Mouse (Mus musculus): ENCODE data around the gene Cdk6.
"Not testable (repeated sequence)": the region's sequence is repeated elsewhere in the genome, so short reads cannot be mapped to it uniquely, and the experiment has no call there.

The Cdk6 gene

DNA sequence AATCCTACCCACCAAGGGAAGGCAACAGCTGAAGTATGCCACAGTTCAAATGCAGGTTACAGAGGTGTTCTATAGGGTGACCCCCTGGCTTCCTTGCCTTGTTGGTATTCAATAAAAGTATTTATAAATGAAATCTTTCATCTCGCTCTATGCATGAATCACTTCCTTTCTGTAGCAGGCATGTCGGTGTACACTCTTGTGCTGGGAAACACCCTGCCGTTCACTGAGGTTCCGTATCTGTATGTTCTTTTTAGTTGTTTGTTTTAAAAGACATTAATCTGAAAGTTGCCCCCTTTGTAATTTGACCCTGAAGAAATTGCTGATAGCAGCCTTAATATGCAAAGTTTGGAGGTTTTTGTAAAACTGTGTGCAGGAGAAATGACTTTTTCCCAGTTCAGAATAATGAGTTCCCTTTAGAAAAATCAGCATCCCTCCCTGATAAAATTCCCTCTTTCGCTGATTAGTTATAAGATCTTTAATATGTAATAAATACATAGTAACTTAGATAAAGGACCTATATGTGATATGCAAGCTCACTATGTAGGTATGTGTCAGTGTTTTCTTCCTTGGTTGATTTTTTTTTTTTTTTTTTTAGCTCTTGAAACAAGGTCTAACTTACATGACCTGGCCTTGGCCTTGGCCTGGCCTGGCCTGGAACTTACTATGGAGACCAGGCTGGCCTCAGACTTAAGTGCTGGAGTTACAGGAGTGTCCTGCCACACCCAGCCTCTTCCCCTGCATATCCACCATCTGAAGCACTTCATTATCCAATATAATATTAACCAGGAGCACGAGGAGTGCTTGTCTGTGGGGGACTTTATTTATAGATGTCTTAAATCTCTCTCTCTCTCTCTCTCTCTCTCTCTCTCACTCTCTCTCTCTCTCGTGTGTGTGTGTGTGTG is 167.4 kb downstream of the Cdk6 start:
- in situ Hi-C loops (cut with MboI, MseI): no loop called here

DNA sequence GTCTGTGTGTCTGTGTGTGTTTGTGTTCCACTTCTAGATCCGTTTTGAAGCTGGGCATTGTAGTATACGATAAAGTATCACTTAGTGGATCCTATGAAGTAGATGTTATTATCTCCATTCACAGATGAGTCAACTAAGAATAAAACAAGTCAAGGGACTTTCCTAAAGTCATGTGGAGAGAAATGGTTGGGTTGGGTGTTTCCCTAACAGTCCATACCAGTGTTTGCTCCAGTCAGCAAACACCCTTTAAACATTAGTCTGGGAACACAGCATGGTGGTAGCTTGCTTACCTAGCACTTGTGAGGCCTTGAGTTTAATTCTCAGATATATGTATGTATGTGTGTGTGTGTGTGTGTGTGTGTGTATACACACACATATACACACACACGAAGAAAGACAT is 168.2 kb downstream of the Cdk6 start:
- in situ Hi-C loops (cut with MboI, MseI): no loop called here

DNA sequence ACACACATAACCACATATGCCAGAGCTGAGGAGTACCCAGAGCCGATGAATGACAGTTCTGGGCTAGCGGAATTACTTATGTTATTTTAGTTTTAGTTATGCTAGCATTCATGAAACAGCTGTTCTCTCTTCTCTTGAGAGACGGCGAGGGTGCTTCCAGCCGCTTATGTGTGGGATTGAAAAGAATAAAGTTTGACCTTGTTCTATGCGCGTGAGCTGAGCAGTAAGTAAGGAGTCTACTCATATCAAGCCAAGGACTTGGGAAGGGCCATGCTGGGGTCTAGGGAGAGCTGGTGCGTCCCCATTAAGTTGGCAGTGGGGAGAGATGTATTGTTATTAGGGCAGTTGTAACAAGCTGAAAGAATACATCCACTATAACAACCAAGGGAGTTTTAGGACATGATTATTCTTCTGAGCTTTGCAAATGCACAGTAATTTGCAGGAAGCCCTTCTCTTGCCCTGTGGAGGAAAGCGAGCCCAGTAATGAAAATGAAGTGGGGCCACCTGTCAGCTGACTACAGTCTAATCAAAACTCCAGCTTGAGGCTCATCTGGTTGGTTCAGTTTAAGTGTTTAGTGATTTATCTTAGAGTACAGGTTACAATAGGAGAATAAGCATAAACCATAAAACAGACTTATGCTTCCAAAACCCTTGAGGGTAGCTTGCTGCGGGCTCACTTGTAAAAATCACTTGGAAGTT is 170.0 kb downstream of the Cdk6 start:
- in situ Hi-C loops (cut with MboI, MseI): no loop called here

DNA sequence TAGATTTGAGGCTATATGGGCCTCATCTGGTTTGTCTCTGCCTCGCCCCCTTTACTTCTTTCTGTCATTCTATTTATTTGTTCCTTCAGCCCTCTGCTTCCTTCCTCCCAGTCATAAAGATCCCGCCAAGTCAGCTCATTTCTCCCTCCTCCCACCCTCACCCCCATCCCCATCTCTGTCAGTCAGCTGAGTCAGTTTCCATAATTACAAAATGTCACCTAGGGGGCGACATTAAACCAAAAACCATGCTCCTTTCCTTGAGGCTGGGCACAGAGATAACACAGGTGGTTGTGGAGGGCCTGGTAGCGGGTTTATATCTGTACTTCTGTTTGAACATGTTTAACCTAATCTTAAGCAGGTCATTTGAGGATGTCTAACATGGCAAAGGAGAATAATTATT is 171.3 kb downstream of the Cdk6 start:
- in situ Hi-C loops (cut with MboI, MseI): no loop called here

DNA sequence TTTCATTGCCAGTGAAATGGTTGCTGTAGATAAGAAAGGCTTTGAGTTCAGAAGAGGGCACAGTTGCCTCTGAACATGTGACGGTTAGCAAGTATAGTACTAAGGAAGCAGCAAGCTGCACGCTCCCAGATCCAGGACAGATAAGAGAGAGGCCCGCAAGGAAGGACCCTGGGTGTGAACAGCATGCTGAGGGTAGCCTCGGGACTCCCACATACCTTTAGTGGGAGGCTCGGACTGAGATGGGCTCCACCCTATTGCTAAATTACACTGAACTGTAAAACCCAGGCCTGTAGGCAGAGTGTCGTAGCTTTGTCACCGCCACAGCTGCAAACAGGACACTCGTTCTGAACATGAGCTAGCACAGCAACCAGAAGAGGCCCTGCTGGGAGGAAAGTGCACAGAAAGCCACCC is 173.6 kb downstream of the Cdk6 start:
- in situ Hi-C loops (cut with MboI, MseI): no loop called here

DNA sequence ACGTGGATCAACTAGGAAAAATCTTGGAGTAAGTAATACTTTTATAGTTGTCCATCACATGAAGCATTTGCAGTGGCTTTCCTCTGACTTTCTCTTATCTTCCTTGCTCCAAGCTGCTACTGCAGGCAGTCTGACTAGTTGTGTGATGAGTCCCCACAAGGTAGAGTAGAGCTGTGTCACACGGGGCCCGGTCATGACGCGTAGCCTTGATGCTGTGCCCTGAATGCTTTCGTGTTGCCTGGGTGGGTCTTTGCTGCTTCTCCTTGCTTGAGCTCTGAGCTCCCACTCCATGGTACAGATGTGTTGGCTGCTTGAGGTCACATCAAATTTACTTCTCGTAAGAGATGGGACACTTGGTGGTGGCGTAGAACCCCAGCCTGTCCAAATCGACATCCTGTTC is 174.2 kb downstream of the Cdk6 start:
- in situ Hi-C loops (cut with MboI, MseI): no loop called here

DNA sequence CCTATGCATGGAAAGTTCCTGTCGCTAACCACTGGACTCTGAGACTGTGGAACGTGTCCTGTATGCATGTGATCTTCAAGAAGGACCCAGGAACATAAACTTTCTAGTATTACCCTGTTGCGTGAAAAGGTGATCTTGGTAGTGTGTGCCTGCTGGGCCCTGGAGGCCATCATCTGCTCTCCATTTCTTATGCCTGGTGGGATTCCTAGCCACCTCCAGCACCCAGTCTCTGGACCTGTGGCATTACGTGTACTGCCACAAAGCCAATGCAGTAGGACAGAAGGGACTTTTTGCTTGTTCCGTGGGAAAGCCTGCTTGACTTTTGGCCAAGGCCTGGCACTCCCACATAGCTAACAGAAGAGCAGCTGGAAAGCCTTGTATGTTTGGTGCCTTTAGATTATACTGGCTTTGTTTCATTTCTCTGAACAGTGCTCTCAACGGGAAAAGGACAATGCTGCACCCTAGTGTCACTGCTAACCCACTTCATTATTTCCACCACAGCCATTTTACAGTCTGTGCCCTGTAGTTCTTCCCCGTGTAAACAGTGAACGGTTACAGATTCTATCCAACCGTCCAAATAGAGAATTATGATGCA is 175.3 kb downstream of the Cdk6 start:
- in situ Hi-C loops (cut with MboI, MseI): no loop called here

DNA sequence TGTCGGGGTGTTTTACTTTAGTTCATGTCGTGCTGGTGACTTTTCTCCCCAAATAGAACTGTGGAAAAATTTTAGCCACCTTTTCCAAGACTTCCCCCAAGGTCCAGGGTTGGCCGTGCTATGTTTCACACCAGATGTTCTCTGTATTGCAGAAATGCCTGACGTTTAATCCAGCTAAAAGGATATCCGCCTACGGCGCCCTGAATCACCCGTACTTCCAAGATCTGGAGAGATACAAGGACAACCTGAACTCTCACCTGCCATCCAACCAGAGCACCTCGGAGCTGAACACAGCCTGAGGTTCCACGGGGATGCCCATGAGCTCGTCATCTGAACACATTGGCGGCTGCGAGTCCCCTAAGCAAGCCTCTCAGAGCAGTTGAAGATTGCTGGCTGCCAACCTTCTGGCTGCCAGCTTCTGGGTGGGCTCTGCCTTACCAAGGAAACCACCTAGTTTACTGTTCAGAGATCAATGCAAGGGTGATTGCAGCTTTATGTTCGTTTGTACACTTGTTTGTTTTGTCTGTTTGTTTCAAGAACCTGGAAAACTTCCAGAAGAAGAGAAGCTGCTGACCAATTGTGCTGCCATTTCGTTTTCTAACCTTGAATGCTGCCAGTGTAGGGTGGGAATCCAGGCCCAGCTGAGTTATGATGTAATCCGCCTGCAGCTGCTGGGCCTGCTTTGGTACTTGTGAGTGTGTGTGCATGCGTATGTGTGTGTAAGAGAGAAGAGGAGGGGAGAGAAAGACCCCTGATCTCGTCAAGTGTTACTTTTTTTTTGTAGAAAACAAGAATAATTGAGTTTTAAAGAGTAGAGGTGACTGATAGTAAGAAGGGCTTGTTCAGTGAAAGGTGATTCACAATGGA is 179.4 kb downstream of the Cdk6 start:
- in situ Hi-C loops (cut with MboI, MseI): no loop called here

DNA sequence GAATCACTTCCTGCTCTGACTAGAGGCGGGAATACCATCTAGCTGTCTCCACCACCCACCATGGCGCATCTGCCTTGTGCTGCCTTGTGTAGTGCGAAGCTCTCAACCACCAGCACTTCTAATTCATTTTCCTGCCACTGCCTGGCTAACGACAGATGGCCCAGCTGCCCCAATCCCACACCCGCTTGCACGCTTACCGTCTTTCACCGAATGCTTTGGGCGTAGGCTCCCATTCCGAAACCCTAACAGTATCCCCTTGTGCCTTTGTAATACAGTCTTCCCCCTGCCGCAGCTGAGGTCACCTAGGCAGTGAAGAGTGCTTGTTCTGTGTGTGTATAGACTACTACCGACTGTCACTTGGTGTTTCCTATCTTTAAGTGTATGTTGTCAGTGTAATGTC is 180.5 kb downstream of the Cdk6 start:
- in situ Hi-C loops (cut with MboI, MseI): no loop called here

DNA sequence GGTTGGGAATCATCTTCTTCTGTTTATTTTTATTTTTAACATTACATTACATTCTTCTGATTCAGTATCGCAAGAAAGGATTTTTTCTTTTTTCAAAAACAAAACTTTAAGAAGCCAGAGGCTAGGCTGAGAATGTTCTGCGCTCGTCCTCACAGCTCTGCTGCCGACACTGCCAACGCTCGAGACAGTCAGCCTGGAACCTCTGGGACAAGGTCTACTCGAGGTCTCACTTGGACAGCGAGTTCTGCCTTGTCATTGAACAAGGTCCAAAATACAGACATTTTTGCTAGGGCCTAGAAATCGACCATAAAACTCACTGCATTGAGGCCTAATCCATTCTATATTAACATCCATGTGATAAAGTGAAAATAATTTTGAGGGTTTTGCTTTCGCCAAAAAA is 181.5 kb downstream of the Cdk6 start:
- in situ Hi-C loops (cut with MboI, MseI): no loop called here

DNA sequence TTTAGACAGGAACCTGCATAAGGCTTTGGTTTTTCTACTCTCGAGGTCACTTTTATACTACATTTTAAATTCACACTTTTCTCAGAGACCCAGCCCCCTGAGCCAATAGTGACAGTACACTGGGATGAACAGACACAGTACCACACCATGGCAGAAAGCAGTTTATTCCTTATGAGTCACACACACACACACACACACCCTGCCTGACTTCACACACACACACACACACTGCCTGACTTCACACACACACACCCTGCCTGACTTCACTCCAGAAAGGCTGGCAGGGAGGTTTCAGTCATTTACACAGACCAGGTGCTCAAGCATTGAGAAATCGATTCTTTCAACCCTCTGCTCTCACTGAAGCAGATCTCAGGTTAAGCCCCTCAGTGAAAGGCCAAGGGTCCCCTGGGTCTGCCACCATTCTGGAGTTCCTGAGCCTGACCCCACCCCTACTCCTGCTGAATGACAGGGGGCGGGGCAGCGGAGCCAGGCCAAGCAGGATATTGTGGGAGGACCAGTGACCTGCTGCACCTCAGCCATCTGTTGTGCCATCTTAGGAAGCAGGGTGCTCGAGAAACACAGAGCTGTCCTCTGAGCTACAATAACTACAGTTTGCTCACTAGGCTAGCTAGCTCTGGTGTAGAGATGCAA is 185.9 kb downstream of the Cdk6 start:
- in situ Hi-C loops (cut with MboI, MseI): no loop called here

DNA sequence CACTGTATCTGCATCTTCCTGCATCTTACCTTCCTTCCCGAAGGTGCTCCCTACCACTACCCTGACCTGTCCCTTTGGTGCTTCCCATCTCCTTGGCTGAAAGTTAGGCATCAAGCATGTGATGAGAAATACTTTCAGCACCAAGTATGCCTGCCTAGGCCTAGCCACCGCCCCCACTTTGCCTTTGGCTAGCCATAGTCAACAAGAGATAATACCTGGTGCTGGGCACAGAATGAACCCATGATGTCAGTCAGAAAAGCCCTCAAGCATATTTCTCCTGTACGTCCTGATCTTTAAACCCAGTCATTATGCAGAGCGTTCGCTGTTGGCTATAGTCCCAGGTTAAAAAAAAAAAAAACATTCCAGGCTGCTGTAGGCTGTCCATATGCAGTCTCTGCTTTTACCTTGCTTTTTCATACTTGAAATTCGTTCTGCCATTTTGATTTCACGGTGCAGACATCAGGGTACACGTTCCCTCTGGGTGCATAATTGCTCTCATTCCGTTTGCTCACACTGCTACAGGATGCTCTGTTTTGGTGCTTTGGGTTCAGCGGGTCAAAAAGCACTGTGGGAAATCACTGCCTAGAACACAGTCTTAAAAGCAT is 188.4 kb downstream of the Cdk6 start:
- in situ Hi-C loops (cut with MboI, MseI): no loop called here

DNA sequence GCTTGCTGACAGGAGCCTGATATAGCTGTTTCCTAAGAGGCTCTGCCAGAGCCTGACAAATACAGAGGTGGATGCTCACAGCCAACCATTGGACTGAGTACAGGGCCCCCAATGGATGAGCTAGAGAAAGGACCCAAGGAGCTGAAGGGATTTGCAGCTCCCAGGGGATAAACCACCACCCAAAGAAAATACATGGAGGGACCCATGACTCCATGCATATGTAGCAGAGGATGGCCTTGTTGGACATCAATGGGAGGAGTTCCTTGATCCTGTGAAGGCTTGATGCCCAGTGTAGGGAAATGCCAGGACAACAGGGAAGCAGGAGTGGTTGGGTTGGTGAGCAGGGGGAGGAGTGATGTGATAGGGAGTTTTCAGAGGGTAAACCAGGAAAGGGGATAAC is 190.8 kb downstream of the Cdk6 start:
- in situ Hi-C loops (cut with MboI, MseI): not testable (repeated sequence)

DNA sequence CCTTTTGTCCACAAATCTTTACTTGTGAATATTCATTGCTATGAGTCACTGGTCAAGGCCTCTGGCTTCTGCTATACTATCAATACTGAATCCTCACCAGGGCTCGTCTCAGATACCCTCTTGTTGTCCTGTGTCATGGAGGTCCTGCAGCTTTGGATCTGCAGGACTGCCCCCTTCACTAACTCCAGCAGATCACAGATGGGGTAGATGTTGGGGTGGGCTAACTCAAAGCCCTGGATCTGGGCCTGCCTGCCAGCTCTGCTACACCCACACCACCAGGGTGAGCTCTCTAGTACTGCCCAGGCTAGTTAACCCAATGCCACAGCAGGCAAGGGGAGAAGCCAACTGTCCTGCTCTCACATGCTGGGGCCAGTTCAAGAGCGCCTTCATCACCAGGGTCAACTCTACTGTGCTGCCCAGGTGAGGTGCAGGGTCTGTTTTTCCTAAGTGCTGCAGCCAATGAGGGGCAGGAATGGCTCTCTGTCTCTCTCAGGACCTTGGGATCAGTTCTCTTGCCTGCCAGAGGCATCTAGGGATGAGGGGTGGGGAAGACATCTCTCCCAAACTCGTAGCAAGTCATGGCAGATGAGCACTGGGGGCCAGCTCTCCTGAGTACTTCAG is 195.4 kb downstream of the Cdk6 start:
- in situ Hi-C loops (cut with MboI, MseI): no loop called here

DNA sequence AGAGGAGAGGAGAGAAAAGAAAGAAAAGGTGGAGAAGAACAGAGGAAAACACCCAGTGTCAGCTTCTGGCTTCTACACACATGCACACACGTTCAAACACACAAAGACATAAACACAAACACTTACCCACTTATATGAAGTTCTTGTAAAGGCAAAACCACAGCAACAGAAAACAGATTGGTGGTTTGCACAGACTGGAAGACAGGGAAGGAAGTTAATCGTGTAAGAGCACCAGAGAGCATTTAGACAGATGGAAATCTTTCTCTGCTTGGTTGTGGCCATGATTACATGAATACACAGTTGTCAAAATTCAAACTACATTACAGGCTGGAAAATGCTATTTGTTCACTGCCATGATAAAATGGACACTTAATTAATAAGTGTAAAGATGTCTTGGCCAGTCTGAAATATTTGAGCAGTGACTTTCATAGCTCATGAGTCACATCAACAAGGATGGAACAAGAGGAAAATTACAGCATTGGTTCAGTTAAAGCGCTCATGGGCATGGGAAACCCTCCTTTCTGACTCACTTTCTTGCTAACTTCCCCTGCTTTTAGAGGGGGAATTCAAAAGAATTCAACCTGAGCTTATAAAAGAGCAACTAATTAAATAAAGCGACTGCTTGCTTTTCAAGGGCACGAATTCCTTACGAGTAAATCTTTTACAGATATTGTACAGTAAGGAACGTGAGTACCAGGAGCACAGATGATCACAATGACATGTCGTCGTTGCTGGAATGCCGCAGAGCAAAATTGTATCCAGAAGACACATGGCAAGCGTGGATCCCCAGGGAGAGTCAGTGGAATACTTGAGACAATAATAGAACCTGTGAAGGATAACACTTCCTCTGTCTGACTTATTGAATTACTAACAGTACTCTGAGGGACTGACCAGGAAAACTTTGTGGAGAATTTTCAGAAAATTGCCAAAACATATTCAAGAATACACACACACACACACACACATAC is 197.5 kb downstream of the Cdk6 start:
- in situ Hi-C loops (cut with MboI, MseI): no loop called here

DNA sequence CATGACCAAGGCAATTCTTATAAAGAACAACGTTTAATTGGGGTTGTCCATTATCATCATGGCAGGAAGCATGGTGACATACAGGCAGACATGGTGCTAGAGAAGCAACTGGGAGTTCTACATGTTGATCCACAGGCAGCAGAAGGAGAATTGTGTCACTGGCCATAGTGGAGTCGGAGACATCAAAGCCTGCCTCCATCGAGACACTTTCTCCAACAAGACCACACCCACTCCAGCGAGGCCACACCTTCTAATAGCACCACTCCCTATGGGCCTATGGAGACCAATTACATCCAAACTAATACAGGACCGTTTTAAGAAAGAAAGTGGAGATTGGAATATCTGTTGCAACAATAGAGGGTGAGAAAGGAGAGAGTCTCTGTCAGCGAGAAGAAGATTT is 200.6 kb downstream of the Cdk6 start:
- in situ Hi-C loops (cut with MboI, MseI): no loop called here

DNA sequence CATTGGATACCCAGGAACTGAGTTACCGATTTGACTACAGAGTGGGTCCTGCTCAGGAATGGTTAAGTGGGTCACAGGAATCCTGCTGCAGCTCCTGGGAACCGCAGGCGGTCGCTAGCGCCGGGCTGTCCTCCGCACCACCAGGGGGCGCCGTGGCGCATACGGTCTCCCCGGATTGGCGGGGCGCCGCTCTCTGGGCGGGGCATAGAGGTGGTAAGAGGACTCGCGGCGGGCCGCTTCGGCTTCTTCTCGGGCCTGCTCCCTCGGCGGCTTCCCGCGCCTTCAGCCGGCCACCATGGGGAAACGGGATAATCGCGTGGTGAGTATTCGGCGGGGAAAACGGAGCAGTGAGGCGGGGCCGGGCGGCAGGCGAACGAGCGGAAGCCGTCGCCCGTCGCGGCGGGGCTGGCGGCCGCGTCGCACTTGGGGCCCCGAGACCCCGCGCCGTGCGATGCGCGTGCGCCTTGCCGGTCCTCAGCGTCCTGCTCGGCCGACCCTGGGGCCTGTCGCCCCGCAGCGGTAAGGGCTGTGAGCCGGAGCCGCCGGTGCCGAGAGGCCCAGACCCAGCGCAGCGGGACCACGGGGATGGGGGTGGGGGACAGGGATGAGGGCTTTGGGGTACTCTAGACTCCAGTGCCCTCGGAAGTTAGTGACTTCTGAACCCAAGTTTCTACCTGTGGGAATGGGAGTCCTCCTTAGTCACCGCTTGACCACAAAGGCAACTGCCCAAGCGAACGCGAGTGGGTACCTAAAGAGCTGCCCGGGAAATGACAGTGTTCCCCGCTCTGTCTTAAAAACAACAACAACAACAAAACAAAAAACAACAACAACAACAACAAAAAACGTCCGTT is 202.6 kb downstream of the Cdk6 start, which contains the start of gene Fam133b:
Gene Fam133b (plus strand): TSS at position 205 of the 851 bp plus-strand sequence.
- in situ Hi-C loops (cut with MboI, MseI): no loop called here

DNA sequence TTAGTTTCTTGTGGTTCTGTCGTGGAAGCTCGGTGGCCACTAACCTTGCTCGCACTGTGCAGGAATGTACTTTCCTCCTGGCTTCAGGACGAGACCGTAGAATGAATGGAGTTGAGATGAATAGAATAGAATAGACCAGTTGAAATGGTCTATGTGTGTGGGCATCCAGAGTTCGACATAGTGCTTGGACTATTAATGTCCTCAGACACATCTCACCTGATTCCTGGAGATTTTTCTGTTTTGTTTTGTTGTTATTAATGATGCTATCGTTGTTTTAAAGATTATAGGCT is 203.1 kb downstream of the Cdk6 start:
- in situ Hi-C loops (cut with MboI, MseI): no loop called here

Measured in T-helper 1 cell (primary cell).